ENCODE assay signal across 10 mouse cellular contexts in genomic region chr15:86117115-86118100, GRCm38 (mm10). TPM values are rescaled to one million over a fixed set of nuclear protein-coding genes. Genes with fewer than 3 reads are reported as not detected.
DNase-seq lines count a peak whose midpoint lies in the region; ATAC-seq and TF ChIP-seq lines count a peak whose summit lies in the region.
"Had no signal": no experiment of that assay in that cellular context is flagged by ENCODE, and none has a peak within 500 bp of the region (broad histone marks: within the 10 kb centered on the region; RNA-seq: fewer than 3 reads in every experiment).

No protein-coding gene starts in this region.

- H3K36me3 ChIP-seq in heart, postnatal 0 days (replicated peaks; ENCODE audit: control insufficient read depth, insufficient read depth, low read length): peaks cover 34% of the 10 kb centered on the region
- peaks cover 8% of the 10 kb centered on the region; the same call in 1 of the 2 replicates for H3K36me3 ChIP-seq in stomach, embryonic 14.5 days (ENCODE audit: control insufficient read depth, insufficient read depth, low read length)
- H3K36me3 ChIP-seq in stomach, postnatal 0 days (ENCODE audit: control insufficient read depth, insufficient read depth, low read length): peaks cover 6% of the 10 kb centered on the region

- TF ChIP-seq CTCF in heart, postnatal 0 days (IDR thresholded peaks at IDR 0.05; ENCODE audit: low read depth): no peak
- no peak for TF ChIP-seq CTCF in stomach, postnatal 0 days (IDR thresholded peaks at IDR 0.05; ENCODE audit: low read depth)

- no peaks in the 10 kb centered on the region for H3K9me3 ChIP-seq in heart, postnatal 0 days (replicated peaks; ENCODE audit: control insufficient read depth, low read length)
- H3K9me3 ChIP-seq in stomach, embryonic 14.5 days (ENCODE audit: control insufficient read depth, low read depth, low read length): no peaks in the 10 kb centered on the region
- H3K9me3 ChIP-seq in stomach, postnatal 0 days (ENCODE audit: control insufficient read depth, low read length): no peaks in the 10 kb centered on the region
- H3K9me3 ChIP-seq: limb, embryonic 15.5 days had no signal

- no peaks in the 10 kb centered on the region for H3K27me3 ChIP-seq in heart, postnatal 0 days (ENCODE audit: control insufficient read depth, insufficient read depth, low read length)
- H3K27me3 ChIP-seq in stomach, embryonic 14.5 days (ENCODE audit: control insufficient read depth, insufficient read depth, low read length): no peaks in the 10 kb centered on the region
- H3K27me3 ChIP-seq in stomach, postnatal 0 days (ENCODE audit: control insufficient read depth, insufficient read depth, low read length): no peaks in the 10 kb centered on the region
- H3K27me3 ChIP-seq: limb, embryonic 15.5 days had no signal

- peak overlapping the region; percentile 7; the same call in 1 of the 2 replicates for H3K9ac ChIP-seq in heart, postnatal 0 days (replicated peaks; ENCODE audit: low read depth, low read length)
- H3K9ac ChIP-seq in stomach, embryonic 14.5 days (replicated peaks; ENCODE audit: low read depth, low read length): no peak overlapping the region
- no peak overlapping the region for H3K9ac ChIP-seq in stomach, postnatal 0 days (ENCODE audit: low read length)
- H3K9ac ChIP-seq: limb, embryonic 15.5 days had no signal

- 53% methylated on average over 15 of the region's 15 CpGs for WGBS in heart, postnatal 0 days
- WGBS in stomach, embryonic 14.5 days: 65% methylated on average over 14 of the region's 15 CpGs
- WGBS in stomach, postnatal 0 days: 77% methylated on average over 15 of the region's 15 CpGs

- no peak for TF ChIP-seq EP300 in heart, postnatal 0 days (IDR thresholded peaks at IDR 0.05; ENCODE audit: low read depth)
- no peak for TF ChIP-seq EP300 in stomach, postnatal 0 days (optimal IDR thresholded peaks at IDR 0.05)

- H3K4me2 ChIP-seq in heart, postnatal 0 days (ENCODE audit: low read depth, low read length): no peak overlapping the region
- H3K4me2 ChIP-seq in stomach, embryonic 14.5 days (replicated peaks; ENCODE audit: low read depth, low read length): no peak overlapping the region
- no peak overlapping the region for H3K4me2 ChIP-seq in stomach, postnatal 0 days (replicated peaks; ENCODE audit: low read depth)
- H3K4me2 ChIP-seq: limb, embryonic 15.5 days had no signal

- peak overlapping the region; percentile 90 for H3K27ac ChIP-seq in heart, postnatal 0 days (ENCODE audit: low read depth)
- no peak overlapping the region for H3K27ac ChIP-seq in stomach, embryonic 14.5 days (ENCODE audit: low read length)
- H3K27ac ChIP-seq in stomach, postnatal 0 days (replicated peaks): no peak overlapping the region
- H3K27ac ChIP-seq: limb, embryonic 15.5 days; macrophage had no signal

- H3K4me3 ChIP-seq in heart, postnatal 0 days (ENCODE audit: low read depth, low read length): no peak overlapping the region
- H3K4me3 ChIP-seq in stomach, embryonic 14.5 days (ENCODE audit: low read depth, low read length): no peak overlapping the region
- H3K4me3 ChIP-seq in stomach, postnatal 0 days (ENCODE audit: low read depth, low read length): no peak overlapping the region
- H3K4me3 ChIP-seq: limb, embryonic 15.5 days had no signal

- no peak for ATAC-seq in heart, postnatal 0 days (ENCODE audit: insufficient read depth, low read depth)
- ATAC-seq in stomach, embryonic 14.5 days (ENCODE audit: insufficient number of reproducible peaks, insufficient read depth, low FRiP score, low read depth): 0 out of 2 replicates have a peak, but pooled peaks have one; percentile 30
- ATAC-seq in stomach, postnatal 0 days (ENCODE audit: low FRiP score, low TSS enrichment): no peak
- no peak for ATAC-seq in inflammation-experienced regulatory T-cells, adult 6 months

- DNase-seq in heart, postnatal 0 days (ENCODE audit: low spot score): peak; percentile 24
- DNase-seq in heart, adult 11 months: no peak
- DNase-seq in stomach, postnatal 0 days (ENCODE audit: low spot score): no peak
- DNase-seq in cerebellum, postnatal 36 days: peak; percentile 67 to 68
- no peak for DNase-seq in lung, postnatal 4 days
- DNase-seq: gastrocnemius, postnatal 36 days had no signal

- H3K4me1 ChIP-seq in heart, postnatal 0 days (ENCODE audit: control insufficient read depth, insufficient read depth): peaks cover 46% of the 10 kb centered on the region
- peaks cover 12% of the 10 kb centered on the region for H3K4me1 ChIP-seq in stomach, embryonic 14.5 days (ENCODE audit: control insufficient read depth, insufficient read depth, low read length)
- peaks cover 2% of the 10 kb centered on the region; the same call in 1 of the 2 replicates for H3K4me1 ChIP-seq in stomach, postnatal 0 days (replicated peaks; ENCODE audit: control insufficient read depth, insufficient read depth)

RNA-seq across cellular contexts. Expression of gene Gramd4, which starts 59.9 kb away (rescaled TPM):
- total RNA-seq in heart, postnatal 0 days (2014; rRNA removed; ENCODE audit: low replicate concordance): 31.8 and 35.0 TPM in 2 replicates
- 15.4 and 16.2 TPM in 2 replicates for polyA plus RNA-seq in heart, postnatal 0 days (2015; fragmentation: Nextera tagmentation; extraction: Ambion mirVana)
- polyA plus RNA-seq in stomach, embryonic 14.5 days (2014; fragmentation: Nextera tagmentation; extraction: Ambion mirVana): 7.2 and 7.6 TPM in 2 replicates
- polyA plus RNA-seq in stomach, postnatal 0 days (2015; fragmentation: Nextera tagmentation; extraction: Ambion mirVana): 11.1 and 11.4 TPM in 2 replicates
- 10 to 100 TPM; 13.4 to 26.0 (median 22.9) TPM for polyA plus RNA-seq in inflammation-experienced regulatory T-cells, adult 6 months (2017; shearing (Covaris generic))

Comparison
In these comparisons a context has a peak if more than half of its experiments do, and no peak if none do; other contexts are left out.
1. DNase-seq: peak in heart, postnatal 0 days (single experiment) and cerebellum, postnatal 36 days (2 of 2); none in heart, adult 11 months (single experiment), stomach, postnatal 0 days (single experiment) and lung, postnatal 4 days (0 of 2).